Mouse (Mus musculus) ES-Bruce4 (cell line): Measurements from ENCODE around the gene Zfp568. TPM values are rescaled to one million over a fixed set of nuclear protein-coding genes. Genes with fewer than 3 reads are reported as not detected.
A peak's percentile ranks its signal among the peaks of the same experiment; 100 is the strongest.

ENCODE experiments used
- H3K27ac ChIP-seq: 2 replicates; pipeline ENCODE4 v1.5.1; 2012; ENCODE audit warnings: low read length, inconsistent platforms; ENCODE audit not compliant: insufficient read depth
- H3K27me3 ChIP-seq: 2 replicates; pipeline ENCODE4 v1.6.1; 2012; ENCODE audit warnings: mild to moderate bottlenecking, low read length, inconsistent platforms; ENCODE audit not compliant: control insufficient read depth, poor library complexity, insufficient read depth, severe bottlenecking
- H3K36me3 ChIP-seq: 2 replicates; pipeline ENCODE4 v1.6.1; 2012; ENCODE audit warnings: inconsistent platforms, mild to moderate bottlenecking, low read length, moderate library complexity; ENCODE audit not compliant: control insufficient read depth, poor library complexity, insufficient read depth, severe bottlenecking
- H3K4me1 ChIP-seq: one replicate; pipeline ENCODE4 v1.8.1; 2011; ENCODE audit warnings: low read length; ENCODE audit not compliant: control insufficient read depth, insufficient read depth
- H3K4me3 ChIP-seq: 2 replicates; pipeline ENCODE4 v1.5.1; 2011; ENCODE audit warnings: low read depth, mild to moderate bottlenecking, low read length
- H3K9ac ChIP-seq: 2 replicates; pipeline ENCODE4 v1.6.1; 2012; ENCODE audit warnings: low read depth, mild to moderate bottlenecking, inconsistent platforms; ENCODE audit not compliant: poor library complexity, severe bottlenecking
- H3K9me3 ChIP-seq: replicated peaks from 2 replicates; pipeline ENCODE4 v1.6.1; 2012; ENCODE audit warnings: mild to moderate bottlenecking, low read length, inconsistent platforms; ENCODE audit not compliant: control insufficient read depth, poor library complexity, insufficient read depth, severe bottlenecking
- CTCF ChIP-seq: IDR thresholded peaks from one replicate; pipeline ENCODE4 v1.8.1; 2011; ENCODE audit warnings: low read depth, low read length
- EP300 ChIP-seq: IDR thresholded peaks from 2 replicates; pipeline ENCODE4 v1.6.1; 2011; ENCODE audit warnings: low read depth, low read length; ENCODE audit not compliant: insufficient read depth
- POLR2A ChIP-seq: IDR thresholded peaks from one replicate; pipeline ENCODE4 v1.8.1; 2011; ENCODE audit warnings: low read length; ENCODE audit not compliant: insufficient read depth
- polyA plus RNA-seq: library from polyadenylated mRNA; stranded (reverse); fragments of >200 nt; gene quantifications from 2 replicates; pipeline ENCODE4 v1.2.4, GENCODE M21; 2011; ENCODE audit warnings: low read depth; ENCODE audit not compliant: missing spikeins, insufficient read depth, insufficient read length

The Zfp568 gene
- polyA plus RNA-seq, 1 experiment: 103 TPM

GRCm38 (mm10) chr7:29983340-29983689 lies 440 bp upstream of the Zfp568 start:
- Histone ChIP-seq H3K9me3 (peaks cover 20% of the 10 kb centered on the region), H3K9ac (peak overlapping the region; percentile 93), H3K27ac (peak overlapping the region; percentile 100), H3K27me3 (no peaks in the 10 kb centered on the region), H3K36me3 (peaks cover 27% of the 10 kb centered on the region), H3K4me1 (peaks cover 1% of the 10 kb centered on the region), H3K4me3 (peak overlapping the region; percentile 88)
- TF ChIP-seq EP300: no peak
- TF ChIP-seq CTCF: no peak
- TF ChIP-seq POLR2A: no peak

- Histone ChIP-seq H3K4me1 (peaks cover 1% of the 10 kb centered on the region), H3K36me3 (peaks cover 46% of the 10 kb centered on the region), H3K27ac (peak overlapping the region; percentile 26; the same call in 1 of the 2 replicates), H3K27me3 (no peaks in the 10 kb centered on the region), H3K9me3 (no peaks in the 10 kb centered on the region), H3K4me3 (peak overlapping the region; percentile 43), H3K9ac (peak overlapping the region; percentile 93; the same call in 1 of the 2 replicates)
- TF ChIP-seq CTCF (no peak), EP300 (no peak), POLR2A (no peak)
Observed at GRCm38 (mm10) chr7:29986101-29986500, 2.3 kb downstream of the Zfp568 start.

GRCm38 (mm10) chr7:29987551-29987950 lies 3.8 kb downstream of the Zfp568 start:
- TF ChIP-seq EP300 (no peak), CTCF (no peak), POLR2A (no peak)
- Histone ChIP-seq H3K27ac (no peak overlapping the region), H3K9me3 (no peaks in the 10 kb centered on the region), H3K9ac (0 out of 2 replicates have a peak overlapping the region, but pooled peaks have one; percentile 20), H3K4me3 (no peak overlapping the region), H3K4me1 (peaks cover 1% of the 10 kb centered on the region), H3K27me3 (no peaks in the 10 kb centered on the region), H3K36me3 (peaks cover 55% of the 10 kb centered on the region)

- H3K9ac ChIP-seq: no peak overlapping the region
- no peaks in the 10 kb centered on the region for H3K9me3 ChIP-seq
- H3K4me3 ChIP-seq: no peak overlapping the region
- peaks cover 64% of the 10 kb centered on the region for H3K36me3 ChIP-seq
- peaks cover 1% of the 10 kb centered on the region for H3K4me1 ChIP-seq
- TF ChIP-seq CTCF (no peak), POLR2A (no peak)
- H3K27ac ChIP-seq: no peak overlapping the region
- no peaks in the 10 kb centered on the region for H3K27me3 ChIP-seq
Observed at GRCm38 (mm10) chr7:29989031-29989430, 5.3 kb downstream of the Zfp568 start.

- H3K4me3 ChIP-seq: no peak overlapping the region
- TF ChIP-seq CTCF (no peak), POLR2A (no peak), EP300 (no peak)
- H3K4me1 ChIP-seq: no peaks in the 10 kb centered on the region
- H3K9me3 ChIP-seq: no peaks in the 10 kb centered on the region
- no peak overlapping the region for H3K9ac ChIP-seq
- H3K27ac ChIP-seq: no peak overlapping the region
- H3K36me3 ChIP-seq: peaks cover 66% of the 10 kb centered on the region
- H3K27me3 ChIP-seq: no peaks in the 10 kb centered on the region
Observed at GRCm38 (mm10) chr7:29992698-29993097, 8.9 kb downstream of the Zfp568 start.

- no peaks in the 10 kb centered on the region for H3K9me3 ChIP-seq
- H3K27me3 ChIP-seq: no peaks in the 10 kb centered on the region
- no peaks in the 10 kb centered on the region for H3K4me1 ChIP-seq
- no peak overlapping the region for H3K4me3 ChIP-seq
- no peak for TF ChIP-seq POLR2A
- TF ChIP-seq EP300: no peak
- no peak for TF ChIP-seq CTCF
- peak overlapping the region; percentile 2; the same call in 1 of the 2 replicates for H3K27ac ChIP-seq
- peaks cover 67% of the 10 kb centered on the region for H3K36me3 ChIP-seq
- no peak overlapping the region for H3K9ac ChIP-seq
Observed at GRCm38 (mm10) chr7:29993340-29993739, 9.6 kb downstream of the Zfp568 start.
